Mouse (Mus musculus): ENCODE measurements around the gene Vangl2. TPM values are rescaled to one million over a fixed set of nuclear protein-coding genes. Genes with fewer than 3 reads are reported as not detected.
A peak's percentile ranks its signal among the peaks of the same experiment; 100 is the strongest.

Vangl2 gene
- polyA plus RNA-seq, 1 experiment from 2014 or later, result 6.8 TPM

- ATAC-seq, result peak; percentile 66
- Histone ChIP-seq H3K27me3 (replicated peaks; ENCODE audit: control insufficient read depth, insufficient read depth, low read length) (no peaks in the 10 kb centered on the region), H3K4me3 (ENCODE audit: low read length) (no peak overlapping the region), H3K4me2 (ENCODE audit: low read depth, low read length) (no peak overlapping the region), H3K9me3 (ENCODE audit: control insufficient read depth, low read length) (no peaks in the 10 kb centered on the region), H3K27ac (ENCODE audit: low read length) (no peak overlapping the region), H3K4me1 (ENCODE audit: control insufficient read depth, insufficient read depth, low read length) (peaks cover 9% of the 10 kb centered on the region), H3K36me3 (ENCODE audit: control insufficient read depth, insufficient read depth, low read length) (peaks cover 11% of the 10 kb centered on the region), H3K9ac (ENCODE audit: low read depth, low read length) (no peak overlapping the region)
- WGBS, result 17% methylated on average over 5 of the region's 5 CpGs
These were observed 16.2 kb downstream of the Vangl2 start for GRCm38 (mm10) chr1:172012030-172012429.

GRCm38 (mm10) chr1:172010042-172010824, 18.0 kb downstream of the Vangl2 start:
- H3K9me3 ChIP-seq (ENCODE audit: control insufficient read depth, low read length), result no peaks in the 10 kb centered on the region
- no peak overlapping the region for H3K27ac ChIP-seq (ENCODE audit: low read length)
- H3K9ac ChIP-seq (ENCODE audit: low read depth, low read length), result no peak overlapping the region
- H3K4me1 ChIP-seq (ENCODE audit: control insufficient read depth, insufficient read depth, low read length), result no peaks in the 10 kb centered on the region
- H3K27me3 ChIP-seq (replicated peaks; ENCODE audit: control insufficient read depth, insufficient read depth, low read length), result no peaks in the 10 kb centered on the region
- ATAC-seq, result no peak
- peaks cover 14% of the 10 kb centered on the region for H3K36me3 ChIP-seq (ENCODE audit: control insufficient read depth, insufficient read depth, low read length)
- H3K4me2 ChIP-seq (ENCODE audit: low read depth, low read length), result no peak overlapping the region
- 93% methylated on average over 20 of the region's 20 CpGs for WGBS
- no peak overlapping the region for H3K4me3 ChIP-seq (ENCODE audit: low read length)

GRCm38 (mm10) chr1:172009406-172009805, 18.8 kb downstream of the Vangl2 start:
- no peaks in the 10 kb centered on the region for H3K27me3 ChIP-seq (replicated peaks; ENCODE audit: control insufficient read depth, insufficient read depth, low read length)
- peaks cover 18% of the 10 kb centered on the region for H3K36me3 ChIP-seq (ENCODE audit: control insufficient read depth, insufficient read depth, low read length)
- H3K27ac ChIP-seq (ENCODE audit: low read length), result no peak overlapping the region
- H3K4me3 ChIP-seq (ENCODE audit: low read length), result no peak overlapping the region
- no peaks in the 10 kb centered on the region for H3K4me1 ChIP-seq (ENCODE audit: control insufficient read depth, insufficient read depth, low read length)
- no peak overlapping the region for H3K9ac ChIP-seq (ENCODE audit: low read depth, low read length)
- no peak for ATAC-seq
- H3K4me2 ChIP-seq (ENCODE audit: low read depth, low read length), result no peak overlapping the region
- no peaks in the 10 kb centered on the region for H3K9me3 ChIP-seq (ENCODE audit: control insufficient read depth, low read length)
- 91% methylated on average over 21 of the region's 21 CpGs for WGBS

GRCm38 (mm10) chr1:172008351-172008750, 19.9 kb downstream of the Vangl2 start:
- ATAC-seq, result no peak
- H3K9ac ChIP-seq (ENCODE audit: low read depth, low read length), result no peak overlapping the region
- H3K4me2 ChIP-seq (ENCODE audit: low read depth, low read length), result no peak overlapping the region
- WGBS, result 86% methylated on average over 9 of the region's 9 CpGs
- no peaks in the 10 kb centered on the region for H3K4me1 ChIP-seq (ENCODE audit: control insufficient read depth, insufficient read depth, low read length)
- no peaks in the 10 kb centered on the region for H3K9me3 ChIP-seq (ENCODE audit: control insufficient read depth, low read length)
- no peak overlapping the region for H3K27ac ChIP-seq (ENCODE audit: low read length)
- H3K27me3 ChIP-seq (replicated peaks; ENCODE audit: control insufficient read depth, insufficient read depth, low read length), result no peaks in the 10 kb centered on the region
- peaks cover 20% of the 10 kb centered on the region for H3K36me3 ChIP-seq (ENCODE audit: control insufficient read depth, insufficient read depth, low read length)
- no peak overlapping the region for H3K4me3 ChIP-seq (ENCODE audit: low read length)

- H3K4me1 ChIP-seq (ENCODE audit: control insufficient read depth, insufficient read depth, low read length), result no peaks in the 10 kb centered on the region
- no peak overlapping the region for H3K9ac ChIP-seq (ENCODE audit: low read depth, low read length)
- no peak overlapping the region for H3K27ac ChIP-seq (ENCODE audit: low read length)
- ATAC-seq, result no peak
- WGBS, result 96% methylated on average over 21 of the region's 21 CpGs
- no peak overlapping the region for H3K4me3 ChIP-seq (ENCODE audit: low read length)
- no peak overlapping the region for H3K4me2 ChIP-seq (ENCODE audit: low read depth, low read length)
- H3K9me3 ChIP-seq (ENCODE audit: control insufficient read depth, low read length), result no peaks in the 10 kb centered on the region
- no peaks in the 10 kb centered on the region for H3K27me3 ChIP-seq (replicated peaks; ENCODE audit: control insufficient read depth, insufficient read depth, low read length)
- peaks cover 20% of the 10 kb centered on the region for H3K36me3 ChIP-seq (ENCODE audit: control insufficient read depth, insufficient read depth, low read length)
These were observed 20.5 kb downstream of the Vangl2 start for GRCm38 (mm10) chr1:172007761-172008160.

GRCm38 (mm10) chr1:172001665-172002064, 26.6 kb downstream of the Vangl2 start:
- H3K9me3 ChIP-seq (ENCODE audit: control insufficient read depth, low read length), result no peaks in the 10 kb centered on the region
- ATAC-seq, result no peak
- H3K4me1 ChIP-seq (ENCODE audit: control insufficient read depth, insufficient read depth, low read length), result no peaks in the 10 kb centered on the region
- H3K27me3 ChIP-seq (replicated peaks; ENCODE audit: control insufficient read depth, insufficient read depth, low read length), result no peaks in the 10 kb centered on the region
- WGBS, result 72% methylated on average over 12 of the region's 12 CpGs
- no peak overlapping the region for H3K27ac ChIP-seq (ENCODE audit: low read length)
- no peak overlapping the region for H3K4me3 ChIP-seq (ENCODE audit: low read length)
- no peak overlapping the region for H3K4me2 ChIP-seq (ENCODE audit: low read depth, low read length)
- H3K36me3 ChIP-seq (ENCODE audit: control insufficient read depth, insufficient read depth, low read length), result peaks cover 9% of the 10 kb centered on the region; the same call in 1 of the 2 replicates
- no peak overlapping the region; the same call in 1 of the 2 replicates for H3K9ac ChIP-seq (ENCODE audit: low read depth, low read length)

- no peak overlapping the region for H3K27ac ChIP-seq (ENCODE audit: low read length)
- WGBS, result 53% methylated on average over 3 of the region's 3 CpGs
- H3K9me3 ChIP-seq (ENCODE audit: control insufficient read depth, low read length), result no peaks in the 10 kb centered on the region
- peaks cover 5% of the 10 kb centered on the region; the same call in 1 of the 2 replicates for H3K36me3 ChIP-seq (ENCODE audit: control insufficient read depth, insufficient read depth, low read length)
- no peak overlapping the region for H3K9ac ChIP-seq (ENCODE audit: low read depth, low read length)
- no peaks in the 10 kb centered on the region for H3K27me3 ChIP-seq (replicated peaks; ENCODE audit: control insufficient read depth, insufficient read depth, low read length)
- no peak overlapping the region for H3K4me3 ChIP-seq (ENCODE audit: low read length)
- no peak; the same call in 1 of the 2 replicates for ATAC-seq
- H3K4me1 ChIP-seq (ENCODE audit: control insufficient read depth, insufficient read depth, low read length), result no peaks in the 10 kb centered on the region
- H3K4me2 ChIP-seq (ENCODE audit: low read depth, low read length), result no peak overlapping the region
These were observed 27.6 kb downstream of the Vangl2 start for GRCm38 (mm10) chr1:172000641-172001040.

- H3K9ac ChIP-seq (ENCODE audit: low read depth, low read length), result no peak overlapping the region
- no peaks in the 10 kb centered on the region for H3K4me1 ChIP-seq (ENCODE audit: control insufficient read depth, insufficient read depth, low read length)
- no peaks in the 10 kb centered on the region for H3K9me3 ChIP-seq (ENCODE audit: control insufficient read depth, low read length)
- no peaks in the 10 kb centered on the region for H3K27me3 ChIP-seq (replicated peaks; ENCODE audit: control insufficient read depth, insufficient read depth, low read length)
- WGBS, result 88% methylated on average over 13 of the region's 13 CpGs
- no peak overlapping the region for H3K4me3 ChIP-seq (ENCODE audit: low read length)
- no peak overlapping the region for H3K27ac ChIP-seq (ENCODE audit: low read length)
- ATAC-seq, result no peak
- H3K36me3 ChIP-seq (ENCODE audit: control insufficient read depth, insufficient read depth, low read length), result no peaks in the 10 kb centered on the region
- H3K4me2 ChIP-seq (ENCODE audit: low read depth, low read length), result no peak overlapping the region
These were observed 29.2 kb downstream of the Vangl2 start for GRCm38 (mm10) chr1:171998820-171999597.

GRCm38 (mm10) chr1:171996701-171997100, 31.5 kb downstream of the Vangl2 start:
- 77% methylated on average over 7 of the region's 7 CpGs for WGBS
- ATAC-seq, result no peak
- H3K36me3 ChIP-seq (ENCODE audit: control insufficient read depth, insufficient read depth, low read length), result no peaks in the 10 kb centered on the region

More at GRCm38 (mm10) chr1:171996701-171997100, 31.5 kb downstream of the Vangl2 start:
- no peaks in the 10 kb centered on the region for H3K4me1 ChIP-seq (ENCODE audit: control insufficient read depth, insufficient read depth, low read length)
- no peak overlapping the region for H3K4me3 ChIP-seq (ENCODE audit: low read length)
- H3K27me3 ChIP-seq (replicated peaks; ENCODE audit: control insufficient read depth, insufficient read depth, low read length), result no peaks in the 10 kb centered on the region
- H3K9ac ChIP-seq (ENCODE audit: low read depth, low read length), result no peak overlapping the region
- H3K4me2 ChIP-seq (ENCODE audit: low read depth, low read length), result no peak overlapping the region
- H3K27ac ChIP-seq (ENCODE audit: low read length), result no peak overlapping the region
- H3K9me3 ChIP-seq (ENCODE audit: control insufficient read depth, low read length), result no peaks in the 10 kb centered on the region
